Mouse (Mus musculus): ENCODE data around the gene Thtpa. TPM values are rescaled to one million over a fixed set of nuclear protein-coding genes. Genes with fewer than 3 reads are reported as not detected.

The Thtpa gene
- polyA plus RNA-seq, 1 experiment, result 0.02 TPM

DNA sequence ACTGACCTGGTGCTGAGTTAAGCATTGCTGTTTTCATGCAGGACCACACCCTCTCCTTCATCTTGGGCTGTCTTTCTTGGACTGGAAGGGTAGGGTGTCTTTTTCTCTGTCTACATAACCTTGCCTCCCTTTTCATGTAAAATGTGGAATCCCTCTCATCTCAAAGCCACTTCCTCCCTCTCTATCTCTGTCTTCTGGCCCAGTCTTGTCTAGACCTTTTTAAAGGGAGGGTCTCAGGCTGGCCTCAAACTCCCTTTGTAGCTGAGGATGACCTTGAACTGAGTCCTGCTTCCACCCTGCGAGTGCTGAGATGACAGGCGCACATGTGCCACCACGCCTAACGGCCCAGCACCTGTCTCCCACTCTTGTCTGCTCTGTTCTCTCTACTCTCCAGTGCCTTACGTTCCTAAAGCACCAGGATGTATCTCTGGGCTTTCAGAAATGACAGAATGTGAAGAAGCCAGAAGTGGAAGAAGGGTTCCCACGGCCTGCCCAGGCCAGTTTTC is 8.5 kb upstream of the Thtpa start:
- H3K4me1 ChIP-seq (ENCODE audit: control insufficient read depth), result peaks cover 12% of the 10 kb centered on the region
- TF ChIP-seq TAL1 (IDR thresholded peaks at IDR 0.05; ENCODE audit: low read length), result no peak
- no peak for TF ChIP-seq GATA1 (IDR thresholded peaks at IDR 0.05; ENCODE audit: low read length)
- no peak overlapping the region for H3K4me3 ChIP-seq (replicated peaks)
- no peaks in the 10 kb centered on the region for H3K9me3 ChIP-seq (ENCODE audit: control insufficient read depth, low read length)
- peaks cover 17% of the 10 kb centered on the region for H3K27me3 ChIP-seq (ENCODE audit: control insufficient read depth)
- H3K36me3 ChIP-seq (ENCODE audit: control insufficient read depth), result no peaks in the 10 kb centered on the region

DNA sequence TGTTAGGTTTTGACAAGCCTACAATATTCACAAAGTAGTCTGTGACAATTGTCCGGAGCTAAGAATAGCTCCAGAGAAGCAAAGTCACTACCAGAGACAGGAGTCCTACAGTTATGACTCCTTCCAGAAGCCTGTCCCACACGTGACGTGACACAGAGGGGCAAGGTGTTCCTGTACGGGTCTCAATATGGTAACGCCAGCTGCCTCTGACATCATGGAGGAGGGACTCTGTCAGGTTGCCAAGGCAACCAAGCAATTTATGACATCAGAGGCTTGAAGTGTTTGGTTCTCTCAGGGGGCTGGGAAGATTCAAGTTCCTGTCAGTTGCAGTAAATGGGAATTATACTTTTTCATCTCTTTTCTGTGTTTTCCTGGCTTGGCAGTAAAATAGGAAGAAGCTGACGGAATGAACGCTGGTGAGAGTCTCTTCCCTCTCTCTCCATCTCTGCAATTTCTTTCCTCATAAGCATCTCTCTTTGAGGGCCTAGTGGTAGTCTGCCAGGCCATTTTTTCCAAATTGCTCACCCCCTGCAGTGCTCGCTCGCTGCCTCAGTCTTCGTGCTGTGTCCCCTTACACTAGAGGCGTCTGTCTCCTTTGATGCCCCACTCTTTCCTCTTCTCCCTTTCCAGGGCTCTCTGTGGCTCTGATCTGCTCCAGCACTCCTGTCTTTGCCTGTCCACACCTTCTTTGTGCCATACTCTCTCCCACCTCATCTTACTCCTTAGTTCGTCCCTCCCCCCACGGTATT is 5.2 kb upstream of the Thtpa start:
- Histone ChIP-seq H3K4me1 (ENCODE audit: control insufficient read depth) (peaks cover 42% of the 10 kb centered on the region), H3K27me3 (ENCODE audit: control insufficient read depth) (peaks cover 22% of the 10 kb centered on the region), H3K36me3 (ENCODE audit: control insufficient read depth) (no peaks in the 10 kb centered on the region), H3K4me3 (replicated peaks) (no peak overlapping the region), H3K9me3 (ENCODE audit: control insufficient read depth, low read length) (no peaks in the 10 kb centered on the region)
- TF ChIP-seq TAL1 (IDR thresholded peaks at IDR 0.05; ENCODE audit: low read length) (no peak), GATA1 (IDR thresholded peaks at IDR 0.05; ENCODE audit: low read length) (no peak)

- H3K4me3 ChIP-seq (replicated peaks), result peak overlapping the region; percentile 76
- no peaks in the 10 kb centered on the region for H3K36me3 ChIP-seq (ENCODE audit: control insufficient read depth)
- TF ChIP-seq GATA1 (IDR thresholded peaks at IDR 0.05; ENCODE audit: low read length) (no peak), TAL1 (IDR thresholded peaks at IDR 0.05; ENCODE audit: low read length) (no peak)
- peaks cover 51% of the 10 kb centered on the region for H3K4me1 ChIP-seq (ENCODE audit: control insufficient read depth)
- H3K9me3 ChIP-seq (ENCODE audit: control insufficient read depth, low read length), result no peaks in the 10 kb centered on the region
- H3K27me3 ChIP-seq (ENCODE audit: control insufficient read depth), result peaks cover 22% of the 10 kb centered on the region
Observed at GRCm38 (mm10) chr14:55091209-55091865, 3.2 kb upstream of the Thtpa start.

- peak within 1 kb of the TSS; percentile 76 for H3K4me3 ChIP-seq (replicated peaks)
- H3K9me3 ChIP-seq (ENCODE audit: control insufficient read depth, low read length), result no peaks in the 10 kb centered on the region
- peaks cover 22% of the 10 kb centered on the region for H3K27me3 ChIP-seq (ENCODE audit: control insufficient read depth)
- peaks cover 57% of the 10 kb centered on the region for H3K4me1 ChIP-seq (ENCODE audit: control insufficient read depth)
- peaks cover 2% of the 10 kb centered on the region; the same call in 1 of the 2 replicates for H3K36me3 ChIP-seq (ENCODE audit: control insufficient read depth)
- TF ChIP-seq TAL1 (IDR thresholded peaks at IDR 0.05; ENCODE audit: low read length), result no peak
- TF ChIP-seq GATA1 (IDR thresholded peaks at IDR 0.05; ENCODE audit: low read length), result no peak
Observed at GRCm38 (mm10) chr14:55092011-55092577, 2.5 kb upstream of the Thtpa start, which contains the start of gene Zfhx2. Gene Zfhx2, minus strand, starts transcription at chr14:55092324.

- Histone ChIP-seq H3K27me3 (ENCODE audit: control insufficient read depth) (peaks cover 22% of the 10 kb centered on the region), H3K4me1 (ENCODE audit: control insufficient read depth) (peaks cover 63% of the 10 kb centered on the region), H3K9me3 (ENCODE audit: control insufficient read depth, low read length) (no peaks in the 10 kb centered on the region), H3K4me3 (replicated peaks) (peak overlapping the region; percentile 91), H3K36me3 (ENCODE audit: control insufficient read depth) (peaks cover 21% of the 10 kb centered on the region)
- no peak for TF ChIP-seq GATA1 (IDR thresholded peaks at IDR 0.05; ENCODE audit: low read length)
- no peak for TF ChIP-seq TAL1 (IDR thresholded peaks at IDR 0.05; ENCODE audit: low read length)
Observed at GRCm38 (mm10) chr14:55093927-55094326, 657 bp upstream of the Thtpa start.

DNA sequence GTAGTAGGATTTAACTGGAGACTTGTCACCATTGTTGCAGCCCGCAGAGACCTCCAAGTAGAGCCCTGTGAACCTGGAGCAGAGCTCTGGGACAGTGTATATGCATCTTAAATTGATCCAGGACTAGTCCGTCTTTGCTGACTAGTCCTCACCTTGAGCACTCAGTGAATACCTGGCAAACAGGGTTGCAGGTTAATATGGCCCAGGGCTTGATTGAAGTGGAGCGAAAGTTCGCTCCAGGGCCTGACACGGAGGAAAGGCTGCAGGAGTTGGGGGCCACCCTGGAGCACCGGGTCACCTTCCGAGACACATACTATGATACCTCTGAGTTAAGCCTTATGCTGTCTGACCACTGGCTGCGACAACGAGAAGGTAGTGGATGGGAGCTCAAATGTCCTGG is 679 bp downstream of the Thtpa start:
- peaks cover 63% of the 10 kb centered on the region for H3K4me1 ChIP-seq (ENCODE audit: control insufficient read depth)

DNA sequence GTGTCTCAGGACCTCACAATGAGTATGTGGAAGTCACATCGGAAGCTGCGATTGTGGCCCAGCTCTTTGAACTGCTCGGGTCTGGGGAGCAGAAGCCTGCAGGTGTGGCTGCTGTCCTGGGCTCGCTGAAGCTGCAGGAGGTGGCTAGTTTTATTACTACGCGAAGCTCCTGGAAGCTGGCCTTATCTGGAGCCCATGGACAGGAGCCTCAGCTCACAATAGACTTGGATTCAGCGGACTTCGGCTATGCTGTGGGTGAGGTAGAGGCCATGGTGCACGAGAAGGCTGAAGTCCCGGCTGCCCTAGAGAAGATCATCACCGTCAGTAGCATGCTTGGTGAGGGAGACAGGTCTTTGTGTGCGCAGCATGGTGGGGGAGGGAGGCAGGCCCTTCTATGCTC is 1.1 kb downstream of the Thtpa start:
- H3K4me1 ChIP-seq (ENCODE audit: control insufficient read depth), result peaks cover 63% of the 10 kb centered on the region
- H3K27me3 ChIP-seq (ENCODE audit: control insufficient read depth), result peaks cover 9% of the 10 kb centered on the region
- peaks cover 38% of the 10 kb centered on the region for H3K36me3 ChIP-seq (ENCODE audit: control insufficient read depth)
- no peak for TF ChIP-seq GATA1 (IDR thresholded peaks at IDR 0.05; ENCODE audit: low read length)
- no peak for TF ChIP-seq TAL1 (IDR thresholded peaks at IDR 0.05; ENCODE audit: low read length)
- H3K4me3 ChIP-seq (replicated peaks), result peak overlapping the region; percentile 91
- H3K9me3 ChIP-seq (ENCODE audit: control insufficient read depth, low read length), result no peaks in the 10 kb centered on the region

More for the DNA sequence above, 679 bp downstream of the Thtpa start:
- peaks cover 13% of the 10 kb centered on the region for H3K27me3 ChIP-seq (ENCODE audit: control insufficient read depth)
- H3K9me3 ChIP-seq (ENCODE audit: control insufficient read depth, low read length), result no peaks in the 10 kb centered on the region
- TF ChIP-seq TAL1 (IDR thresholded peaks at IDR 0.05; ENCODE audit: low read length) (no peak), GATA1 (IDR thresholded peaks at IDR 0.05; ENCODE audit: low read length) (no peak)
- peaks cover 34% of the 10 kb centered on the region for H3K36me3 ChIP-seq (ENCODE audit: control insufficient read depth)
- peak overlapping the region; percentile 91 for H3K4me3 ChIP-seq (replicated peaks)

GRCm38 (mm10) chr14:55096573-55097087 is 2.0 kb downstream of the Thtpa start:
- H3K9me3 ChIP-seq (ENCODE audit: control insufficient read depth, low read length), result no peaks in the 10 kb centered on the region
- TF ChIP-seq GATA1 (IDR thresholded peaks at IDR 0.05; ENCODE audit: low read length), result no peak
- no peak for TF ChIP-seq TAL1 (IDR thresholded peaks at IDR 0.05; ENCODE audit: low read length)
- no peaks in the 10 kb centered on the region for H3K27me3 ChIP-seq (ENCODE audit: control insufficient read depth)
- H3K36me3 ChIP-seq (ENCODE audit: control insufficient read depth), result peaks cover 46% of the 10 kb centered on the region
- no peak overlapping the region for H3K4me3 ChIP-seq (replicated peaks)
- peaks cover 54% of the 10 kb centered on the region for H3K4me1 ChIP-seq (ENCODE audit: control insufficient read depth)

DNA sequence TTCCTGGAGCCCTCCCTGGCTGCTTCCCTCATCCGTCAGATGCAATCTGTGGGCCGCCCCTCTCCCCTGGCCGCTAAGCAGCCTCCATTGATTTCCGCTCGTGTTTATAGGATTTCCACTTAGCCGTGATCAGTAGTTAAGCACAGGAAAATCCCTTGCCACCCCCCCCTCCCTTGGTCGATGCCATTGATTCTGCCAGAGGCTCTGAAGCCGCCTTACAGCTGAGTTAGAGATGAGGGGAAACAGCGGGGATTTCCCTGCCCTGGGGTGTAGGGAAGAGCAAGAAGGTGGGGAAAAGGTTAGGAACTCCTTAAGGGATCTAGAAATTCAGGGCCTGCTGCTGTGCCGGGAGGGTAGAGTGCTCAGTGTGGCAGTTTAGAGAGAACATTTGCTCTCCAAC is 3.1 kb downstream of the Thtpa start:
- H3K4me3 ChIP-seq (replicated peaks), result no peak overlapping the region
- TF ChIP-seq GATA1 (IDR thresholded peaks at IDR 0.05; ENCODE audit: low read length), result no peak
- no peak for TF ChIP-seq TAL1 (IDR thresholded peaks at IDR 0.05; ENCODE audit: low read length)
- H3K9me3 ChIP-seq (ENCODE audit: control insufficient read depth, low read length), result no peaks in the 10 kb centered on the region
- H3K36me3 ChIP-seq (ENCODE audit: control insufficient read depth), result peaks cover 53% of the 10 kb centered on the region
- H3K4me1 ChIP-seq (ENCODE audit: control insufficient read depth), result peaks cover 44% of the 10 kb centered on the region
- H3K27me3 ChIP-seq (ENCODE audit: control insufficient read depth), result no peaks in the 10 kb centered on the region

Data from erythroblast, embryonic 14.5 days (primary cell).